ENCODE assay signal across 27 mouse cellular contexts in the genomic region with DNA sequence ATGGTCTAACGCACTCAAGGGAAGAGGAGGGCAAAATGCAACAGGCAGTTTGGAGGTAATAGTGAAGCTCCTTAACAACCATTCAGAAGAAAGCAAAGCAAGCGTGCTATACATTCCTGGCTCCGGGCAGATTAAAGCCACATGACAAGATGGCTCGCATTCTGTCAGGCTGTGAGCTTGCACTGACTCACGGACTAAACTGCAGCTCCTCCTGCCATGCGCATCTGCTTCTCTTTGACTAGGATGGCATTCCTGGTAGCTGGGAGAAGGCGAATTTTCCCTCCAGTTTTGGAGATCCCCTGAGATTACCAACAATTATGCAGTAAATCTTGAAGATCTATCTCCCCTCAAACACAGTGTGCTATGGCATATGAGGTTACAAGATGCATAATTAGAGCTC.
DNase-seq lines count a peak whose midpoint lies in the region; ATAC-seq lines count a peak whose summit lies in the region.
"Had no signal": no experiment of that assay in that cellular context is flagged by ENCODE, and none has a peak within 500 bp of the region (broad histone marks: within the 10 kb centered on the region; RNA-seq: fewer than 3 reads in every experiment).

No protein-coding gene starts in this region.

- peaks cover 10% of the 10 kb centered on the region; the same call in 1 of the 2 replicates for H3K4me1 ChIP-seq in embryonic facial prominence, embryonic 14.5 days (ENCODE audit: control insufficient read depth, insufficient read depth, low read length)
- H3K4me1 ChIP-seq: forebrain, embryonic 13.5 days; hindbrain, embryonic 12.5 days; midbrain, embryonic 10.5 days had no signal

- no peaks in the 10 kb centered on the region for H3K36me3 ChIP-seq in embryonic facial prominence, embryonic 14.5 days (ENCODE audit: control insufficient read depth, insufficient read depth, low read length)
- H3K36me3 ChIP-seq: G1E; hindbrain, embryonic 12.5 days; midbrain, embryonic 10.5 days had no signal

- no peak overlapping the region for H3K27ac ChIP-seq in embryonic facial prominence, embryonic 14.5 days (replicated peaks; ENCODE audit: low read depth, low read length)
- H3K27ac ChIP-seq: forebrain, embryonic 13.5 days; hindbrain, embryonic 12.5 days; left cerebral cortex, adult 2 months; macrophage; midbrain, embryonic 10.5 days had no signal

- no peak for DNase-seq in frontal cortex, adult 2 months (ENCODE audit: extremely low spot score in 1 of 2, low spot score in 1 of 2)
- DNase-seq in NIH3T3 (ENCODE audit: low read depth) = peak; percentile 79
- DNase-seq in embryo, embryonic 10 days (ENCODE audit: low spot score) = peak; percentile 50
- DNase-seq in embryonic facial prominence, embryonic 14.5 days (ENCODE audit: low spot score) = peak; percentile 63
- no peak for DNase-seq in adrenal gland, adult 2 months
- no peak for DNase-seq in right cerebral cortex, postnatal 25 days
- DNase-seq in adrenal gland, postnatal 10 days = no peak
- DNase-seq: adrenal gland, postnatal 36 days; B cell, adult 2 months; cerebellum, adult 11-12 months; cerebellum, postnatal 14 days; kidney, adult 18-20 months; kidney, postnatal 4 days; left cerebral cortex, postnatal 4 days; liver; thymus, adult 18-20 months; thymus, postnatal 36 days had no signal

- no peaks in the 10 kb centered on the region; the same call in 1 of the 2 replicates for H3K27me3 ChIP-seq in embryonic facial prominence, embryonic 14.5 days (replicated peaks; ENCODE audit: control insufficient read depth, insufficient read depth, low read length)
- H3K27me3 ChIP-seq: CH12.LX; forebrain, embryonic 13.5 days; hindbrain, embryonic 12.5 days had no signal

- H3K9me3 ChIP-seq in embryonic facial prominence, embryonic 14.5 days (ENCODE audit: control insufficient read depth, low read length) = no peaks in the 10 kb centered on the region
- H3K9me3 ChIP-seq: forebrain, embryonic 13.5 days; hindbrain, embryonic 12.5 days; midbrain, embryonic 10.5 days had no signal

- no peak overlapping the region for H3K4me2 ChIP-seq in embryonic facial prominence, embryonic 14.5 days (ENCODE audit: low read depth, low read length)
- H3K4me2 ChIP-seq: forebrain, embryonic 13.5 days; hindbrain, embryonic 12.5 days had no signal

- ATAC-seq in frontal cortex, adult (ENCODE audit: low TSS enrichment) = peak; percentile 23; the same call in 1 of the 2 replicates
- ATAC-seq in embryonic facial prominence, embryonic 14.5 days (ENCODE audit: low read depth) = no peak
- ATAC-seq: forebrain, embryonic 13.5 days; inflammation-experienced regulatory T-cells, adult 6 months; lung, postnatal 0 days had no signal

- no peak overlapping the region for H3K9ac ChIP-seq in embryonic facial prominence, embryonic 14.5 days (ENCODE audit: low read depth, low read length)
- H3K9ac ChIP-seq: forebrain, embryonic 13.5 days; hindbrain, embryonic 12.5 days had no signal

- 29% methylated on average over 7 of the region's 7 CpGs for whole genome bisulfite sequencing in embryonic facial prominence, embryonic 14.5 days

- no peak overlapping the region for H3K4me3 ChIP-seq in embryonic facial prominence, embryonic 14.5 days (ENCODE audit: low read depth, low read length)
- H3K4me3 ChIP-seq: forebrain, embryonic 13.5 days; hindbrain, embryonic 12.5 days; left cerebral cortex, adult 2 months; midbrain, embryonic 10.5 days had no signal

Comparison
In these comparisons a context has a peak if more than half of its experiments do, and no peak if none do; other contexts are left out.
1. DNase-seq: peak in NIH3T3 (single experiment), embryo, embryonic 10 days (single experiment) and embryonic facial prominence, embryonic 14.5 days (single experiment); none in frontal cortex, adult 2 months (0 of 2), adrenal gland, adult 2 months (single experiment), right cerebral cortex, postnatal 25 days (single experiment) and adrenal gland, postnatal 10 days (single experiment).